Mouse (Mus musculus): ENCODE data around the gene Plin2. TPM values are rescaled to one million over a fixed set of nuclear protein-coding genes. Genes with fewer than 3 reads are reported as not detected.
"Not testable (repeated sequence)": the region's sequence is repeated elsewhere in the genome, so short reads cannot be mapped to it uniquely, and the experiment has no call there.

Gene Plin2
- polyA plus RNA-seq, 1 experiment from 2014 or later = 134 TPM

DNA sequence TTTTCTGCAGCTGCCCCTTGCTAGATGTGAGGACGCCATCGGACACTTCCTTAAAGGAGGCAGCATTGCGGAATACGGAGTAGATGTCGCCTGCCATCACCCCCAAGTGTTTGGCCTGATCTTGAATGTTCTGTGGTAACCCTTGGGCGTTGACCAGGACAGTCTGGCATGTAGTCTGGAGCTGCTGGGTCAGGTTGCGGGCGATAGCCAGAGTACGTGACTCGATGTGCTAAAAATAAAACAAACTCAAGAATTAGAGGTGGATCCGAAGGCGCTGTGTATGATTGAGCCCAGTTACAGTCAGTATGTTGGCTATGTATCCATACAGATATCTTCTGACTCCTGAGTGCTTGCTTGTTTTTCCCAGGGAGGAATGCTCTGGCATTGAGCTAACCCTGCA lies 12.7 kb downstream of the Plin2 start:
- H3K36me3 ChIP-seq = peaks cover 89% of the 10 kb centered on the region
- peaks cover 11% of the 10 kb centered on the region; the same call in 1 of the 2 replicates for H3K9me3 ChIP-seq (replicated peaks)
- no peak overlapping the region for H3K27ac ChIP-seq
- no peak for ATAC-seq
- no peaks in the 10 kb centered on the region for H3K27me3 ChIP-seq (replicated peaks)
- H3K4me3 ChIP-seq = no peak overlapping the region
- H3K4me2 ChIP-seq = no peak overlapping the region
- H3K4me1 ChIP-seq = peaks cover 19% of the 10 kb centered on the region
- no peak overlapping the region for H3K9ac ChIP-seq
- WGBS (ENCODE audit: insufficient replicate concordance) = 93% methylated on average over 12 of the region's 12 CpGs

DNA sequence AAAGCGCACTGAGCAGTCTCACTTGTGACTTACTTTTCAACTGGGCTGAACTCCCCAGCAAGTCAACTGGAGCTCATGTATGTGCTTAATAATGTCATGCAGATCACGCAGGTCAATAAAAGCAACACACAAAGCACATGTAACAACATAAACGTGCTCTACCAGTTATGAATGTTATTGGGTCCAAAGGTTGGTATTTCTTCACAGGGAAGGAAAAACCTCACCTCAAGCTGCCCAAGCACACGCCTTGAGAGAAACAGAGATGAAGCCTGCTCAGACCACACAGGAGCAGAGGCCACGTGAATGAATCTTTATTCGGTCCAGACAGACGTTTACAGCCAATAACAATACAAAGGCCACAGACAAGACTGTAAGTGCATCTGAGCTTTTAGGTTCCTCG lies 13.4 kb downstream of the Plin2 start:
- H3K27me3 ChIP-seq (replicated peaks); H3K4me2 ChIP-seq; H3K9ac ChIP-seq; ATAC-seq; H3K4me3 ChIP-seq: not testable (repeated sequence)
- H3K9me3 ChIP-seq (replicated peaks) = peaks cover 11% of the 10 kb centered on the region; the same call in 1 of the 2 replicates
- 90% methylated on average over 8 of the region's 8 CpGs for WGBS (ENCODE audit: insufficient replicate concordance)
- 0 out of 2 replicates have a peak overlapping the region, but pooled peaks have one; percentile 28 for H3K27ac ChIP-seq
- peaks cover 22% of the 10 kb centered on the region for H3K4me1 ChIP-seq
- peaks cover 82% of the 10 kb centered on the region for H3K36me3 ChIP-seq

DNA sequence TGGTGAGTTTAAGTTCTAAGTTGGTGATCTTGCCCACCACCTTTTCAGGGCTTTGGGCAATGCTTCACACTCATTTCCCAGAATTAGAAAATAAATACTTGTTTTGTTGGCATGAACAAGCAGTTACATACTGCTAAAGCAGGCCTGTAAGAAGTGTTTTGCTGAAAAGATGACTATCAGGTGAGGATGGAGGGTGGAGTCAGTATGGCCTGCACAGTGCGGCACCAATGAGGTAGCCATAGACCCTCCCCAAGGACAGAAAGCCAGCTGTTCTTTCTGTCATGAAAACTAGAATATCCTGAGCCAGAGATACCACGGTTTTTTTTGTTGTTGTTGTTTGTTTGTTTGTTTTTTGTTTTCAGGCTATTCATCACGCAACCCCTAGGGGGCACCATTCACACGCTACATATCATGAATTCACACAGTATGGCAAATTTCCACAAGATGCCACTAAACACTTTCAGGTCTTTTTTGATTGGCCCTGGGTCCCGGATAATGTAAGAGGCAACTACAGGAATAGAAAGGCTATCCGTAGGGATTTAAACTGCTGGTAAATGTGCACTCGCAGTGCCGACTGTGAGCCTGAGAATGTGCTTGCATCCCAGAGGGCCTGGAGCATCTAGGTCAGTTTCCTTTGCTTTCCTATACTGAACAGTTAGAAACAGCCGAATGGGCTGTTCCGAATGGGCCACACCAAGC lies 18.0 kb downstream of the Plin2 start:
- peaks cover 39% of the 10 kb centered on the region for H3K36me3 ChIP-seq
- no peak overlapping the region for H3K9ac ChIP-seq
- H3K4me1 ChIP-seq = peaks cover 12% of the 10 kb centered on the region
- H3K27me3 ChIP-seq (replicated peaks) = no peaks in the 10 kb centered on the region
- WGBS (ENCODE audit: insufficient replicate concordance) = 59% methylated on average over 10 of the region's 10 CpGs
- no peak overlapping the region for H3K27ac ChIP-seq
- 0 out of 2 replicates have a peak, but pooled peaks have one; percentile 61 for ATAC-seq
- H3K4me2 ChIP-seq = no peak overlapping the region
- 0 out of 2 replicates have a peak, but pooled peaks cover 6% of the 10 kb centered on the region for H3K9me3 ChIP-seq (replicated peaks)
- no peak overlapping the region for H3K4me3 ChIP-seq

- H3K4me3 ChIP-seq; H3K27ac ChIP-seq; H3K36me3 ChIP-seq; H3K9ac ChIP-seq; H3K9me3 ChIP-seq (replicated peaks); H3K4me1 ChIP-seq; H3K27me3 ChIP-seq (replicated peaks); ATAC-seq; H3K4me2 ChIP-seq: not testable (repeated sequence)
- 82% methylated on average over 10 of the region's 13 CpGs for WGBS (ENCODE audit: insufficient replicate concordance)
Measured at GRCm38 (mm10) chr4:86648394-86648793, 21.5 kb downstream of the Plin2 start.

DNA sequence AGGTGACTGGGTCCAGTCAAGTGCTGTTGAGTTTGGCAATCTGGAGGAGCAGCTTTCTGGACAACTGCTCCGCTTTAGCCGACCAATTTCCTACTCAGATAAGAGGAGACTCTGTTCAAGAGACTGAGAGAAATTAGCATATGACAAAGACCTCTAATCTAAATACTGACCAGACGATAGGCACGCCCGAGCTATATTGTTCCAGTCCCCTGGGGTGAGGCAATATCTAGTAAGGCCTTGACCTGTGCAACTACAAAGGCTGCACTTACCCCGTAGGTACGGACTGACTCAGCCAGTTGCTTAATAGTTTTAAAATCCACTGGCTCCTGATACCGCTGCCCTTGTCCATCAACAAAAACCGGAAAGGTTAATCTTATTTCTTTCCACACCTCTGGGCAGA lies 32.3 kb downstream of the Plin2 start:
- not testable (repeated sequence) for H3K9ac ChIP-seq; ATAC-seq; H3K4me2 ChIP-seq; H3K27ac ChIP-seq; H3K36me3 ChIP-seq; H3K27me3 ChIP-seq (replicated peaks); H3K9me3 ChIP-seq (replicated peaks); H3K4me3 ChIP-seq
- peaks cover 30% of the 10 kb centered on the region for H3K4me1 ChIP-seq
- 75% methylated on average over 9 of the region's 9 CpGs for WGBS (ENCODE audit: insufficient replicate concordance)

- H3K27me3 ChIP-seq (replicated peaks); H3K36me3 ChIP-seq; H3K9me3 ChIP-seq (replicated peaks); H3K9ac ChIP-seq; H3K4me3 ChIP-seq: not testable (repeated sequence)
- H3K4me2 ChIP-seq = peak overlapping the region; percentile 41
- peaks cover 30% of the 10 kb centered on the region for H3K4me1 ChIP-seq
- H3K27ac ChIP-seq = peak overlapping the region; percentile 86
- peak; percentile 100 for ATAC-seq
Measured at GRCm38 (mm10) chr4:86634873-86635272, 35.0 kb downstream of the Plin2 start.

DNA sequence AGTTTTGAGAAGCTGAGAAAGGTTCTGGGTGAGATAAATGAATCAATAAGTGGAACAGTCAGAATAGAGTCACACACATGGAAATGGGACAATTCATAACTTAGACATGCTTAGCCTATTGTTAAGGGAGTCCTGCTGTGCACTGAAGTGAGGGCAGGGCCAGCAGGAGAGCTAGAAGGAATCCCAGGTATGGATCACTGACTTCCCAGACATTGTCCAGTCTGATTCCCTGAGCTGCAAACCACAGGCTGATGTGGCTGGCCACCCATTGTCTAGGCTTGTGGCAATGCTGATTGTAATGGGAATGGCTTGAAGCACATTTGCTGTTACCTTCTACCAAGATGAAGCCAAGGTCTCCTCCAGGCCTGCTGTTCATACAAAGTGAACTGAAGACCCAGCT lies 35.5 kb downstream of the Plin2 start:
- peak overlapping the region; percentile 86 for H3K27ac ChIP-seq

GRCm38 (mm10) chr4:86632556-86632955 lies 37.3 kb downstream of the Plin2 start:
- not testable (repeated sequence) for H3K9ac ChIP-seq; H3K4me3 ChIP-seq; H3K27ac ChIP-seq; H3K9me3 ChIP-seq (replicated peaks); H3K36me3 ChIP-seq; ATAC-seq; H3K4me2 ChIP-seq; H3K27me3 ChIP-seq (replicated peaks)
- 55% methylated on average over 5 of the region's 5 CpGs for WGBS (ENCODE audit: insufficient replicate concordance)
- H3K4me1 ChIP-seq = peaks cover 30% of the 10 kb centered on the region

More for the DNA sequence above, 35.5 kb downstream of the Plin2 start:
- not testable (repeated sequence) for H3K36me3 ChIP-seq; ATAC-seq; H3K27me3 ChIP-seq (replicated peaks); H3K9me3 ChIP-seq (replicated peaks); H3K9ac ChIP-seq; H3K4me3 ChIP-seq
- peak overlapping the region; percentile 41 for H3K4me2 ChIP-seq
- peaks cover 30% of the 10 kb centered on the region for H3K4me1 ChIP-seq

- Histone ChIP-seq H3K4me1 (peaks cover 30% of the 10 kb centered on the region), H3K9ac (no peak overlapping the region), H3K4me3 (no peak overlapping the region), H3K4me2 (no peak overlapping the region), H3K9me3 (replicated peaks) (no peaks in the 10 kb centered on the region), H3K36me3 (no peaks in the 10 kb centered on the region), H3K27me3 (replicated peaks) (peaks cover 4% of the 10 kb centered on the region), H3K27ac (no peak overlapping the region)
- 77% methylated on average over 4 of the region's 4 CpGs for WGBS (ENCODE audit: insufficient replicate concordance)
- ATAC-seq = no peak
Measured at GRCm38 (mm10) chr4:86631831-86632230, 38.0 kb downstream of the Plin2 start.

- not testable (repeated sequence) for H3K36me3 ChIP-seq; H3K27me3 ChIP-seq (replicated peaks); H3K9ac ChIP-seq; H3K4me3 ChIP-seq; H3K4me2 ChIP-seq; H3K27ac ChIP-seq; H3K4me1 ChIP-seq; ATAC-seq; H3K9me3 ChIP-seq (replicated peaks)
- 70% methylated on average over 7 of the region's 7 CpGs for WGBS (ENCODE audit: insufficient replicate concordance)
Measured at GRCm38 (mm10) chr4:86626496-86626895, 43.4 kb downstream of the Plin2 start.

- H3K27ac ChIP-seq = no peak overlapping the region
- H3K4me1 ChIP-seq = peaks cover 3% of the 10 kb centered on the region; the same call in 1 of the 2 replicates
- no peak overlapping the region for H3K4me2 ChIP-seq
- ATAC-seq = no peak
- H3K9me3 ChIP-seq (replicated peaks) = no peaks in the 10 kb centered on the region
- H3K9ac ChIP-seq = no peak overlapping the region
- no peak overlapping the region for H3K4me3 ChIP-seq
- no peaks in the 10 kb centered on the region for H3K27me3 ChIP-seq (replicated peaks)
- no peaks in the 10 kb centered on the region for H3K36me3 ChIP-seq
- WGBS (ENCODE audit: insufficient replicate concordance) = 67% methylated on average over 5 of the region's 5 CpGs
Measured at GRCm38 (mm10) chr4:86625463-86625862, 44.4 kb downstream of the Plin2 start.

DNA sequence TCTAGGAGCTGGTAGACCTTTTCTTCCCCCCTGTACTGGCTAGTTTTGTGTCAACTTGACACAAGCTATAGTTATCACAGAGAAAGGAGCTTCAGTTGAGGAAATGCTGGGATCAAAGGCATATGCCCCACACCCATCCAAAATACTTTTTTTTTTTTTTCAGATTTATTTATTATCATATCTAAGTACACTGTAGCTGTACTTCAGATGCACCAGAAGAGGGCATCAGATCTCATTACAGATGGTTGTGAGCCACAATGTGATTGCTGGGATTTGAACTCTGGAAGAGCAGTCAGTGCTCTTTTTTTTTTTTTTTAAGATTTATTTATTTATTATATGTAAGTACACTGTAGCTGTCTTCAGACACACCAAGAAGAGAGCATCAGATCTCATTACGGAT lies 47.3 kb downstream of the Plin2 start:
- H3K4me2 ChIP-seq; H3K4me1 ChIP-seq; ATAC-seq; H3K36me3 ChIP-seq; H3K27me3 ChIP-seq (replicated peaks); H3K9ac ChIP-seq; H3K4me3 ChIP-seq; H3K27ac ChIP-seq; H3K9me3 ChIP-seq (replicated peaks): not testable (repeated sequence)
- 80% methylated on average over 1 of the region's 1 CpGs for WGBS (ENCODE audit: insufficient replicate concordance)

DNA sequence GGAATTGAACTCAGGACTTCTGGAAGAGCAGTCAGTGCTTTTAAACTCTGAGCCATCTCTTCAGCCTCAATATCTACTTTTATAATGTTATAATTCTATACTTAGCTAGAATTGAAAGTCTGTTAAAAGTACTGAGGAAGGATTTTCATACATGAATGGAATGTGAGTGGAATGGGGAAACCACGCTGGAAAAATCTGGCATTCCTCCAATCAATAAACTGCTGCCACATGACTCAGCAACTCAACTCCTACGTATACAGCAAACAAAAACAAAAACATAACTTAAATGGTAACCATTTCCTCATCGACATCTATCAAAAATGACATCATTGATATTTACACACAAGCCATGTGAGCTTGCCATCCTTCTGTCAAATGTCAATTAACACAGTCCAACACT lies 47.7 kb downstream of the Plin2 start:
- no peaks in the 10 kb centered on the region for H3K27me3 ChIP-seq (replicated peaks)
- no peak overlapping the region for H3K9ac ChIP-seq
- no peak overlapping the region for H3K4me2 ChIP-seq
- no peaks in the 10 kb centered on the region for H3K9me3 ChIP-seq (replicated peaks)
- no peaks in the 10 kb centered on the region for H3K36me3 ChIP-seq
- 54% methylated on average over 3 of the region's 3 CpGs for WGBS (ENCODE audit: insufficient replicate concordance)
- H3K27ac ChIP-seq = no peak overlapping the region
- H3K4me1 ChIP-seq = peaks cover 3% of the 10 kb centered on the region; the same call in 1 of the 2 replicates
- ATAC-seq = no peak
- H3K4me3 ChIP-seq = no peak overlapping the region
